Mouse (Mus musculus): ENCODE measurements at regions not wholly inside any gene's neighbourhood (a gene's known extent, or its start where the extent isn't known, plus 50 kb on each side); places are given as distances from the start of the nearest gene placed in this dataset.
A peak's percentile ranks its signal among the peaks of the same experiment; 100 is the strongest.

DNA sequence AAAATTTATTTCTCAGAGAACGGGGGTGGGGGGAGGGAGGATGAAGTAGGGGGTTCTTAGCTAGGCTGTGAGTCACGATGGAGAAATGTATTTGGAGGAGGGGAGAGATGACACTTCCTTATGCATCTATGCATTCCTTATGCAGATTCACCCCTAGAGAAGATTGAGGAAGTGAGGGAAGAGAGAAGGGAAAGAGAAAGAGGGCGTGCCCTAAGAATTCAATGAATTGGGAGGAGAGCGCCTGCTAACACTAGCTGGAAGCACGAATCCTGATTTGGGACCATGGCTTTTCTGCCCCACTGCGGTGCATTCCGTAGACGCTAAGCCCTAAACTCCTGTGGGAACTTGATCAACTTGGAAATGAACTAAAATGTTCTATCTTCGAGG is 56.1 kb downstream of the Foxi3 start:
- Histone ChIP-seq H3K4me3 (ENCODE audit: low read depth, low read length) (peak overlapping the region; percentile 41), H3K4me2 (replicated peaks; ENCODE audit: low read depth, low read length) (peak overlapping the region; percentile 85), H3K9me3 (ENCODE audit: low read length) (no peaks in the 10 kb centered on the region), H3K27ac (ENCODE audit: low read length) (no peak overlapping the region), H3K36me3 (ENCODE audit: insufficient read depth, low read length) (no peaks in the 10 kb centered on the region), H3K9ac (replicated peaks; ENCODE audit: low read depth) (no peak overlapping the region), H3K27me3 (replicated peaks; ENCODE audit: insufficient read depth, low read length) (no peaks in the 10 kb centered on the region), H3K4me1 (ENCODE audit: insufficient read depth, low read depth, low read length) (peaks cover 3% of the 10 kb centered on the region; the same call in 1 of the 2 replicates)
- ATAC-seq (no peak), DNase-seq (ENCODE audit: low spot score) (peak; percentile 8)
- 12% methylated on average over 7 of the region's 9 CpGs for WGBS
- TF ChIP-seq EP300 (IDR thresholded peaks at IDR 0.05) (no peak), CTCF (IDR thresholded peaks at IDR 0.05) (no peak)

- Histone ChIP-seq H3K9ac (replicated peaks; ENCODE audit: low read depth) (no peak overlapping the region), H3K4me3 (ENCODE audit: low read depth, low read length) (peak overlapping the region; percentile 41), H3K36me3 (ENCODE audit: insufficient read depth, low read length) (no peaks in the 10 kb centered on the region), H3K4me2 (replicated peaks; ENCODE audit: low read depth, low read length) (peak overlapping the region; percentile 85), H3K27me3 (replicated peaks; ENCODE audit: insufficient read depth, low read length) (no peaks in the 10 kb centered on the region), H3K4me1 (ENCODE audit: insufficient read depth, low read depth, low read length) (peaks cover 3% of the 10 kb centered on the region; the same call in 1 of the 2 replicates), H3K27ac (ENCODE audit: low read length) (no peak overlapping the region), H3K9me3 (ENCODE audit: low read length) (no peaks in the 10 kb centered on the region)
- DNase-seq (ENCODE audit: low spot score) (peak; percentile 68), ATAC-seq (peak; percentile 76)
- peak; percentile 80 for TF ChIP-seq CTCF (IDR thresholded peaks at IDR 0.05)
- no peak for TF ChIP-seq EP300 (IDR thresholded peaks at IDR 0.05)
- under 1% methylated on average over 32 of the region's 38 CpGs for WGBS
Observed at GRCm38 (mm10) chr6:71012823-71013461, 56.6 kb downstream of the Foxi3 start.

DNA sequence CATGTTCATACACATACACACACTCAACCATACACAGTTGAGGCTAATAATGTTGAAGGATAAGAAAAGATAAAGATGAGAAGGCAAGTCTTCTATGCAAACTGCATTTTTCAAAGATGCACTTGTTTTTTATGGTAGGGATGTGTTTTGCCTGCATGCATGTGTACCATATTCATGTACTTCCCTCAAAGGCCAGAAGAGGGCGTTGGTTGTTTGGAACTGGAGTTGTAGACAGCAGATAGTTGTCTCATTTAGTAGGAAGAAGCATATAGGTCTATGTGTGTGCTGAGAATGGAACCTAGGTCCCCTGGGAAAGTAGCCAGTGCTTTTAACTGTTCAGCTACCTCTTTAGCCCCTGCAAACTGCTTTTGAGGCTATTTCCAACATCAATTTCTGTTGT is 60.1 kb downstream of the Foxi3 start:
- 6% methylated on average over 1 of the region's 1 CpGs for WGBS
- DNase-seq (ENCODE audit: low spot score) (no peak), ATAC-seq (no peak)
- H3K4me3 ChIP-seq (ENCODE audit: low read depth, low read length) = no peak overlapping the region
- H3K27ac ChIP-seq (ENCODE audit: low read length) = no peak overlapping the region
- TF ChIP-seq EP300 (IDR thresholded peaks at IDR 0.05) = no peak
- peak; percentile 31 for TF ChIP-seq CTCF (IDR thresholded peaks at IDR 0.05)
- no peaks in the 10 kb centered on the region for H3K27me3 ChIP-seq (replicated peaks; ENCODE audit: insufficient read depth, low read length)
- no peaks in the 10 kb centered on the region for H3K9me3 ChIP-seq (ENCODE audit: low read length)
- no peaks in the 10 kb centered on the region for H3K36me3 ChIP-seq (ENCODE audit: insufficient read depth, low read length)
- H3K4me1 ChIP-seq (ENCODE audit: insufficient read depth, low read depth, low read length) = peaks cover 3% of the 10 kb centered on the region; the same call in 1 of the 2 replicates
- H3K4me2 ChIP-seq (replicated peaks; ENCODE audit: low read depth, low read length) = no peak overlapping the region
- H3K9ac ChIP-seq (replicated peaks; ENCODE audit: low read depth) = no peak overlapping the region

DNA sequence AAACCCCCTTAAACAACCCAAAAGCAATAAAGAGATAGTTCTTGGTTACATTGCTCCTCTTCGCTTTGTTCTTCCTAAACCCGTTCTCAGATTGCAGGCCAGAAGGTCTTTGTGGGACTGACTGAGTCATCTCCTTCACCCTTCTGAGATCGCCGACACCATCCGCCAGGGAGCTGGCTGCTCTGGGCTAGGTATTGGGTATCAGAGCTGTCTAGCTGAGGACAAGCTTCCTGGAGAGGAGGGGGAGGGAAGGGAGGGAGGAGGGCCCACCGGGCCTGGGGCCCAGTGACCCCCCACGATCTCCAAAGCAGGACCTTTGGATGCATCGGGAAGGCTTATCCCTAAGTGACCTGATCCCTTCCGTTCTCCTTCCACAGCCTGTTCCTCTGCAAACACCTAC is 65.0 kb downstream of the Foxi3 start:
- ATAC-seq (no peak), DNase-seq (ENCODE audit: low spot score) (no peak)
- Histone ChIP-seq H3K4me3 (ENCODE audit: low read depth, low read length) (no peak overlapping the region), H3K9ac (replicated peaks; ENCODE audit: low read depth) (no peak overlapping the region), H3K9me3 (ENCODE audit: low read length) (no peaks in the 10 kb centered on the region), H3K27ac (ENCODE audit: low read length) (no peak overlapping the region), H3K27me3 (replicated peaks; ENCODE audit: insufficient read depth, low read length) (no peaks in the 10 kb centered on the region), H3K4me2 (replicated peaks; ENCODE audit: low read depth, low read length) (no peak overlapping the region), H3K36me3 (ENCODE audit: insufficient read depth, low read length) (no peaks in the 10 kb centered on the region), H3K4me1 (ENCODE audit: insufficient read depth, low read depth, low read length) (no peaks in the 10 kb centered on the region)
- WGBS = 30% methylated on average over 9 of the region's 9 CpGs
- no peak for TF ChIP-seq EP300 (IDR thresholded peaks at IDR 0.05)
- no peak for TF ChIP-seq CTCF (IDR thresholded peaks at IDR 0.05)

- ATAC-seq = no peak
- Histone ChIP-seq H3K36me3 (ENCODE audit: insufficient read depth, low read length) (no peaks in the 10 kb centered on the region), H3K9ac (replicated peaks; ENCODE audit: low read depth) (no peak overlapping the region), H3K27me3 (replicated peaks; ENCODE audit: insufficient read depth, low read length) (no peaks in the 10 kb centered on the region), H3K4me1 (ENCODE audit: insufficient read depth, low read depth, low read length) (no peaks in the 10 kb centered on the region), H3K9me3 (ENCODE audit: low read length) (no peaks in the 10 kb centered on the region), H3K4me3 (ENCODE audit: low read depth, low read length) (no peak overlapping the region), H3K27ac (ENCODE audit: low read length) (no peak overlapping the region), H3K4me2 (replicated peaks; ENCODE audit: low read depth, low read length) (no peak overlapping the region)
- no peak for DNase-seq (ENCODE audit: low spot score)
- 84% methylated on average over 4 of the region's 4 CpGs for WGBS
- no peak for TF ChIP-seq EP300 (IDR thresholded peaks at IDR 0.05)
- no peak for TF ChIP-seq CTCF (IDR thresholded peaks at IDR 0.05)
Observed at GRCm38 (mm10) chr6:71025472-71025871, 69.1 kb downstream of the Foxi3 start.

- Histone ChIP-seq H3K27ac (ENCODE audit: low read length) (no peak overlapping the region), H3K4me2 (replicated peaks; ENCODE audit: low read depth, low read length) (no peak overlapping the region), H3K9ac (replicated peaks; ENCODE audit: low read depth) (no peak overlapping the region), H3K4me1 (ENCODE audit: insufficient read depth, low read depth, low read length) (no peaks in the 10 kb centered on the region), H3K36me3 (ENCODE audit: insufficient read depth, low read length) (no peaks in the 10 kb centered on the region), H3K27me3 (replicated peaks; ENCODE audit: insufficient read depth, low read length) (no peaks in the 10 kb centered on the region), H3K4me3 (ENCODE audit: low read depth, low read length) (no peak overlapping the region), H3K9me3 (ENCODE audit: low read length) (no peaks in the 10 kb centered on the region)
- 75% methylated on average over 6 of the region's 6 CpGs for WGBS
- no peak for DNase-seq (ENCODE audit: low spot score)
- no peak for ATAC-seq
- TF ChIP-seq EP300 (IDR thresholded peaks at IDR 0.05) (no peak), CTCF (IDR thresholded peaks at IDR 0.05) (no peak)
Observed at GRCm38 (mm10) chr6:71029663-71030062, 73.3 kb downstream of the Foxi3 start.

GRCm38 (mm10) chr6:71030541-71030940 is 74.2 kb downstream of the Foxi3 start:
- Histone ChIP-seq H3K9ac (replicated peaks; ENCODE audit: low read depth) (no peak overlapping the region), H3K36me3 (ENCODE audit: insufficient read depth, low read length) (no peaks in the 10 kb centered on the region), H3K27ac (ENCODE audit: low read length) (no peak overlapping the region), H3K9me3 (ENCODE audit: low read length) (no peaks in the 10 kb centered on the region), H3K27me3 (replicated peaks; ENCODE audit: insufficient read depth, low read length) (no peaks in the 10 kb centered on the region), H3K4me1 (ENCODE audit: insufficient read depth, low read depth, low read length) (no peaks in the 10 kb centered on the region), H3K4me3 (ENCODE audit: low read depth, low read length) (no peak overlapping the region), H3K4me2 (replicated peaks; ENCODE audit: low read depth, low read length) (no peak overlapping the region)
- DNase-seq (ENCODE audit: low spot score) (no peak), ATAC-seq (no peak)
- 71% methylated on average over 5 of the region's 5 CpGs for WGBS
- peak; percentile 48 for TF ChIP-seq CTCF (IDR thresholded peaks at IDR 0.05)
- TF ChIP-seq EP300 (IDR thresholded peaks at IDR 0.05) = no peak
